Mouse (Mus musculus): ENCODE measurements around the gene Rasal2. TPM values are rescaled to one million over a fixed set of nuclear protein-coding genes. Genes with fewer than 3 reads are reported as not detected.
A peak's percentile ranks its signal among the peaks of the same experiment; 100 is the strongest.

Gene Rasal2
- total RNA-seq, 1 experiment = 8.1 TPM

GRCm38 (mm10) chr1:157427604-157428003 lies 15.2 kb upstream of the Rasal2 start:
- H3K9ac ChIP-seq (ENCODE audit: insufficient read depth, low read depth, low read length, poor library complexity, severe bottlenecking) = no peak overlapping the region
- no peak for TF ChIP-seq CHD2 (IDR thresholded peaks at IDR 0.05; ENCODE audit: low read depth, low read length)
- no peak for TF ChIP-seq ZNF384 (IDR thresholded peaks at IDR 0.05; ENCODE audit: low read depth, low read length)
- TF ChIP-seq MAFK (IDR thresholded peaks at IDR 0.05; ENCODE audit: insufficient read depth, low read depth, low read length) = no peak
- TF ChIP-seq ZC3H11A (IDR thresholded peaks at IDR 0.05; ENCODE audit: borderline replicate concordance, low read depth, low read length) = no peak
- no peak for TF ChIP-seq HCFC1 (IDR thresholded peaks at IDR 0.05; ENCODE audit: borderline replicate concordance, insufficient read depth, low read length)
- in situ Hi-C loops (cut with MboI; ENCODE audit: low sequenced_read_pairs in 2 of 2, unreplicated experiment in 2 of 2) = no loop called here
- no peaks in the 10 kb centered on the region for H3K36me3 ChIP-seq (ENCODE audit: control insufficient read depth, insufficient read depth, low read length, poor library complexity, severe bottlenecking)
- no peak overlapping the region for H3K4me3 ChIP-seq (ENCODE audit: insufficient read depth in 1 of 2, low read depth in 1 of 2, low read length in 2 of 2, poor library complexity in 1 of 2, severe bottlenecking in 1 of 2)
- no peak for DNase-seq (ENCODE audit: low read depth, low spot score)
- no peak overlapping the region for H3K27ac ChIP-seq (ENCODE audit: insufficient read depth, low read depth, low read length, poor library complexity, severe bottlenecking)
- peaks cover 0 to 2% of the 10 kb centered on the region in 2 experiments; a peak in 1 of 4 replicates for H3K4me1 ChIP-seq (ENCODE audit: control insufficient read depth in 2 of 2, insufficient read depth in 2 of 2, low read length in 2 of 2, poor library complexity in 1 of 2)
- H3K9me3 ChIP-seq (ENCODE audit: control insufficient read depth, insufficient read depth, low read depth, low read length) = no peaks in the 10 kb centered on the region

GRCm38 (mm10) chr1:157426933-157427332 lies 14.5 kb upstream of the Rasal2 start:
- Histone ChIP-seq H3K36me3 (ENCODE audit: control insufficient read depth, insufficient read depth, low read length, poor library complexity, severe bottlenecking) (no peaks in the 10 kb centered on the region), H3K9ac (ENCODE audit: insufficient read depth, low read depth, low read length, poor library complexity, severe bottlenecking) (no peak overlapping the region), H3K4me1 (ENCODE audit: control insufficient read depth in 2 of 2, insufficient read depth in 2 of 2, low read length in 2 of 2, poor library complexity in 1 of 2) (peaks cover 0 to 2% of the 10 kb centered on the region in 2 experiments; a peak in 1 of 4 replicates), H3K27ac (ENCODE audit: insufficient read depth, low read depth, low read length, poor library complexity, severe bottlenecking) (no peak overlapping the region), H3K4me3 (ENCODE audit: insufficient read depth in 1 of 2, low read depth in 1 of 2, low read length in 2 of 2, poor library complexity in 1 of 2, severe bottlenecking in 1 of 2) (no peak overlapping the region), H3K9me3 (ENCODE audit: control insufficient read depth, insufficient read depth, low read depth, low read length) (no peaks in the 10 kb centered on the region)
- TF ChIP-seq CHD2 (IDR thresholded peaks at IDR 0.05; ENCODE audit: low read depth, low read length) (no peak), ZNF384 (IDR thresholded peaks at IDR 0.05; ENCODE audit: low read depth, low read length) (no peak), HCFC1 (IDR thresholded peaks at IDR 0.05; ENCODE audit: borderline replicate concordance, insufficient read depth, low read length) (no peak), MAFK (IDR thresholded peaks at IDR 0.05; ENCODE audit: insufficient read depth, low read depth, low read length) (no peak), ZC3H11A (IDR thresholded peaks at IDR 0.05; ENCODE audit: borderline replicate concordance, low read depth, low read length) (no peak)
- DNase-seq (ENCODE audit: low read depth, low spot score) = no peak
- in situ Hi-C loops (cut with MboI; ENCODE audit: low sequenced_read_pairs in 2 of 2, unreplicated experiment in 2 of 2) = no loop called here

- Histone ChIP-seq H3K27ac (ENCODE audit: insufficient read depth, low read depth, low read length, poor library complexity, severe bottlenecking) (no peak overlapping the region), H3K9me3 (ENCODE audit: control insufficient read depth, insufficient read depth, low read depth, low read length) (no peaks in the 10 kb centered on the region), H3K9ac (ENCODE audit: insufficient read depth, low read depth, low read length, poor library complexity, severe bottlenecking) (no peak overlapping the region), H3K4me1 (ENCODE audit: control insufficient read depth in 2 of 2, insufficient read depth in 2 of 2, low read length in 2 of 2, poor library complexity in 1 of 2) (peaks cover 0 to 2% of the 10 kb centered on the region in 2 experiments; a peak in 1 of 4 replicates), H3K4me3 (ENCODE audit: insufficient read depth in 1 of 2, low read depth in 1 of 2, low read length in 2 of 2, poor library complexity in 1 of 2, severe bottlenecking in 1 of 2) (no peak overlapping the region), H3K36me3 (ENCODE audit: control insufficient read depth, insufficient read depth, low read length, poor library complexity, severe bottlenecking) (no peaks in the 10 kb centered on the region)
- TF ChIP-seq MAFK (IDR thresholded peaks at IDR 0.05; ENCODE audit: insufficient read depth, low read depth, low read length) (no peak), ZNF384 (IDR thresholded peaks at IDR 0.05; ENCODE audit: low read depth, low read length) (no peak), HCFC1 (IDR thresholded peaks at IDR 0.05; ENCODE audit: borderline replicate concordance, insufficient read depth, low read length) (no peak), CHD2 (IDR thresholded peaks at IDR 0.05; ENCODE audit: low read depth, low read length) (no peak), ZC3H11A (IDR thresholded peaks at IDR 0.05; ENCODE audit: borderline replicate concordance, low read depth, low read length) (no peak)
- no peak for DNase-seq (ENCODE audit: low read depth, low spot score)
- in situ Hi-C loops (cut with MboI; ENCODE audit: low sequenced_read_pairs in 2 of 2, unreplicated experiment in 2 of 2) = no loop called here
These were observed 13.5 kb upstream of the Rasal2 start for GRCm38 (mm10) chr1:157425741-157426427.

- TF ChIP-seq HCFC1 (IDR thresholded peaks at IDR 0.05; ENCODE audit: borderline replicate concordance, insufficient read depth, low read length) (no peak), ZNF384 (IDR thresholded peaks at IDR 0.05; ENCODE audit: low read depth, low read length) (no peak), CHD2 (IDR thresholded peaks at IDR 0.05; ENCODE audit: low read depth, low read length) (no peak), ZC3H11A (IDR thresholded peaks at IDR 0.05; ENCODE audit: borderline replicate concordance, low read depth, low read length) (no peak), MAFK (IDR thresholded peaks at IDR 0.05; ENCODE audit: insufficient read depth, low read depth, low read length) (no peak)
- Histone ChIP-seq H3K9ac (ENCODE audit: insufficient read depth, low read depth, low read length, poor library complexity, severe bottlenecking) (no peak overlapping the region), H3K36me3 (ENCODE audit: control insufficient read depth, insufficient read depth, low read length, poor library complexity, severe bottlenecking) (no peaks in the 10 kb centered on the region), H3K4me1 (ENCODE audit: control insufficient read depth in 2 of 2, insufficient read depth in 2 of 2, low read length in 2 of 2, poor library complexity in 1 of 2) (0 out of 4 replicates have a peak, but pooled peaks cover 0 to 1% of the 10 kb centered on the region in 2 experiments), H3K27ac (ENCODE audit: insufficient read depth, low read depth, low read length, poor library complexity, severe bottlenecking) (peak overlapping the region; percentile 68; the same call in 1 of the 2 replicates), H3K4me3 (ENCODE audit: insufficient read depth in 1 of 2, low read depth in 1 of 2, low read length in 2 of 2, poor library complexity in 1 of 2, severe bottlenecking in 1 of 2) (no peak overlapping the region), H3K9me3 (ENCODE audit: control insufficient read depth, insufficient read depth, low read depth, low read length) (no peaks in the 10 kb centered on the region)
- in situ Hi-C loops (cut with MboI; ENCODE audit: low sequenced_read_pairs in 2 of 2, unreplicated experiment in 2 of 2) = no loop called here
- no peak for DNase-seq (ENCODE audit: low read depth, low spot score)
These were observed 5.5 kb upstream of the Rasal2 start for GRCm38 (mm10) chr1:157417861-157418260.
